ENCODE assay signal across 9 mouse cellular contexts in genomic region chr12:84030659-84031332, GRCm38 (mm10). TPM values are rescaled to one million over a fixed set of nuclear protein-coding genes. Genes with fewer than 3 reads are reported as not detected.
DNase-seq lines count a peak whose midpoint lies in the region; ATAC-seq and TF ChIP-seq lines count a peak whose summit lies in the region.
"Had no signal": no experiment of that assay in that cellular context is flagged by ENCODE, and none has a peak within 500 bp of the region (broad histone marks: within the 10 kb centered on the region; RNA-seq: fewer than 3 reads in every experiment).

No protein-coding gene starts in this region.

- DNase-seq in R1 (ENCODE audit: low read depth, low spot score), result peak; percentile 67
- DNase-seq in cerebellum, postnatal 10 days, result peak; percentile 88 to 93
- peak; percentile 84 for DNase-seq in gastrocnemius, adult 18-20 months (ENCODE audit: low spot score)
- DNase-seq in hindbrain, postnatal 0 days (ENCODE audit: low spot score), result peak; percentile 82
- DNase-seq in left cerebral cortex, adult 11 months (ENCODE audit: low spot score), result peak; percentile 63
- peak; percentile 68 for DNase-seq in right cerebral cortex, postnatal 14 days
- peak; percentile 27 for DNase-seq in urinary bladder, postnatal 10 days (ENCODE audit: low spot score)

- H3K27ac ChIP-seq in hindbrain, postnatal 0 days, result no peak overlapping the region
- H3K27ac ChIP-seq: limb, embryonic 12.5 days had no signal

- no peak overlapping the region for H3K4me3 ChIP-seq in hindbrain, postnatal 0 days (ENCODE audit: low read length)
- H3K4me3 ChIP-seq: limb, embryonic 12.5 days had no signal

- 67% methylated on average over 4 of the region's 4 CpGs for whole genome bisulfite sequencing in hindbrain, postnatal 0 days

- no peaks in the 10 kb centered on the region for H3K27me3 ChIP-seq in hindbrain, postnatal 0 days (ENCODE audit: insufficient read depth, low read length)
- H3K27me3 ChIP-seq: limb, embryonic 12.5 days had no signal

- no peaks in the 10 kb centered on the region for H3K36me3 ChIP-seq in hindbrain, postnatal 0 days (ENCODE audit: insufficient read depth, low read length)
- H3K36me3 ChIP-seq: limb, embryonic 12.5 days had no signal

- 0 out of 2 replicates have a peak, but pooled peaks have one; percentile 59 for ATAC-seq in hindbrain, postnatal 0 days
- peak; percentile 93 for ATAC-seq in megakaryocyte-erythroid progenitor cell, adult 5-6 weeks (replicated peaks; ENCODE audit: low FRiP score, low TSS enrichment, poor library complexity, severe bottlenecking)

- H3K4me2 ChIP-seq in hindbrain, postnatal 0 days (ENCODE audit: low read depth, low read length), result no peak overlapping the region
- H3K4me2 ChIP-seq: limb, embryonic 12.5 days had no signal

- H3K4me1 ChIP-seq in hindbrain, postnatal 0 days (ENCODE audit: insufficient read depth, low read length), result no peaks in the 10 kb centered on the region
- H3K4me1 ChIP-seq: limb, embryonic 12.5 days had no signal

- H3K9me3 ChIP-seq in hindbrain, postnatal 0 days (ENCODE audit: low read length), result no peaks in the 10 kb centered on the region
- H3K9me3 ChIP-seq: limb, embryonic 12.5 days had no signal

- TF ChIP-seq CTCF in hindbrain, postnatal 0 days (IDR thresholded peaks at IDR 0.05; ENCODE audit: low read depth), result peak; percentile 88

- H3K9ac ChIP-seq in hindbrain, postnatal 0 days (replicated peaks; ENCODE audit: low read length), result no peak overlapping the region
- H3K9ac ChIP-seq: limb, embryonic 12.5 days had no signal

RNA-seq across cellular contexts. Expression of gene Acot4, which starts 7.4 kb away (rescaled TPM):
- total RNA-seq in gastrocnemius, adult 18-20 months (2021), result under 1 TPM; 0.07 to 0.14 TPM
- total RNA-seq in hindbrain, postnatal 0 days (2014; rRNA removed), result 0.14 and 1.8 TPM in 2 replicates
- polyA plus RNA-seq in hindbrain, postnatal 0 days (2015; fragmentation: Nextera tagmentation; extraction: Ambion mirVana), result 0.68 and 1.2 TPM in 2 replicates
- total RNA-seq in megakaryocyte-erythroid progenitor cell, adult 5-6 weeks (2014; fragmentation: Nextera tagmentation), result not detected in 2 replicates
- 0.19 TPM in 1 of 2 replicates, not detected in the other for total RNA-seq in megakaryocyte-erythroid progenitor cell, adult 5-6 weeks (2017)

RNA-seq across cellular contexts. Expression of gene Gm49366, which starts 7.9 kb away (rescaled TPM):
- not detected for total RNA-seq in gastrocnemius, adult 18-20 months (2021)
- not detected in 2 replicates for total RNA-seq in hindbrain, postnatal 0 days (2014; rRNA removed)
- not detected in 2 replicates for polyA plus RNA-seq in hindbrain, postnatal 0 days (2015; fragmentation: Nextera tagmentation; extraction: Ambion mirVana)
- not detected in 2 replicates for total RNA-seq in megakaryocyte-erythroid progenitor cell, adult 5-6 weeks (2014; fragmentation: Nextera tagmentation)
- not detected in 2 replicates for total RNA-seq in megakaryocyte-erythroid progenitor cell, adult 5-6 weeks (2017)
- polyA plus RNA-seq: limb, embryonic 12.5 days had no signal

RNA-seq across cellular contexts. Expression of gene Acot3, which starts 21.1 kb away (rescaled TPM):
- not detected for total RNA-seq in gastrocnemius, adult 18-20 months (2021)
- 0.42 and 1.3 TPM in 2 replicates for total RNA-seq in hindbrain, postnatal 0 days (2014; rRNA removed)
- polyA plus RNA-seq in hindbrain, postnatal 0 days (2015; fragmentation: Nextera tagmentation; extraction: Ambion mirVana), result 1.3 and 1.6 TPM in 2 replicates
- not detected in 2 replicates for total RNA-seq in megakaryocyte-erythroid progenitor cell, adult 5-6 weeks (2014; fragmentation: Nextera tagmentation)
- not detected in 2 replicates for total RNA-seq in megakaryocyte-erythroid progenitor cell, adult 5-6 weeks (2017)

RNA-seq across cellular contexts. Expression of gene Acot1, which starts 21.5 kb away (rescaled TPM):
- total RNA-seq in gastrocnemius, adult 18-20 months (2021), result 1 to 10 TPM; 3.1 to 3.3 TPM
- 177 and 178 TPM in 2 replicates for total RNA-seq in hindbrain, postnatal 0 days (2014; rRNA removed)
- polyA plus RNA-seq in hindbrain, postnatal 0 days (2015; fragmentation: Nextera tagmentation; extraction: Ambion mirVana), result 160 and 172 TPM in 2 replicates
- not detected in 2 replicates for total RNA-seq in megakaryocyte-erythroid progenitor cell, adult 5-6 weeks (2014; fragmentation: Nextera tagmentation)
- total RNA-seq in megakaryocyte-erythroid progenitor cell, adult 5-6 weeks (2017), result 4.4 and 5.9 TPM in 2 replicates

RNA-seq across cellular contexts. Expression of gene Acot5, which starts 38.3 kb away (rescaled TPM):
- not detected for total RNA-seq in gastrocnemius, adult 18-20 months (2021)
- total RNA-seq in hindbrain, postnatal 0 days (2014; rRNA removed), result 1.2 and 1.3 TPM in 2 replicates
- 1.2 and 1.5 TPM in 2 replicates for polyA plus RNA-seq in hindbrain, postnatal 0 days (2015; fragmentation: Nextera tagmentation; extraction: Ambion mirVana)
- total RNA-seq in megakaryocyte-erythroid progenitor cell, adult 5-6 weeks (2014; fragmentation: Nextera tagmentation), result not detected in 2 replicates
- total RNA-seq in megakaryocyte-erythroid progenitor cell, adult 5-6 weeks (2017), result not detected in 2 replicates
- polyA plus RNA-seq: limb, embryonic 12.5 days had no signal

Comparison
In these comparisons a context has a peak if more than half of its experiments do, and no peak if none do; other contexts are left out.
1. DNase-seq: peak in every context shown above with its lines; median percentile 90 in cerebellum, postnatal 10 days; 84 in gastrocnemius, adult 18-20 months; 82 in hindbrain, postnatal 0 days; 68 in right cerebral cortex, postnatal 14 days; 67 in R1; 63 in left cerebral cortex, adult 11 months; 27 in urinary bladder, postnatal 10 days.